Mouse (Mus musculus) E14TG2a.4 (cell line): ENCODE results near the gene Slc25a39.

Experiments
- H3K27me3 ChIP-seq: 2 replicates; pipeline ENCODE4 v1.6.1; 2014; ENCODE audit warnings: low read length, control low read depth; ENCODE audit not compliant: insufficient read depth
- H3K36me3 ChIP-seq: 2 replicates; pipeline ENCODE4 v1.6.1; 2014; ENCODE audit warnings: low read length, control low read depth; ENCODE audit not compliant: insufficient read depth
- H3K4me1 ChIP-seq: replicated peaks from 2 replicates; pipeline ENCODE4 v1.6.1; 2014; ENCODE audit warnings: low read depth, low read length, control low read depth
- H3K4me3 ChIP-seq: replicated peaks from 2 replicates; pipeline ENCODE4 v1.5.1; 2014; ENCODE audit warnings: mild to moderate bottlenecking, low read length
- H3K9me3 ChIP-seq: 2 replicates; pipeline ENCODE4 v1.6.1; 2014; ENCODE audit warnings: low read length, control low read depth
- CTCF ChIP-seq: conservative IDR thresholded peaks from 2 replicates; pipeline ENCODE4 v1.5.1; 2014; ENCODE audit warnings: low read length
- NANOG ChIP-seq: IDR thresholded peaks from 2 replicates; pipeline ENCODE4 v1.6.1; 2014; ENCODE audit warnings: borderline replicate concordance, low read length, mixed read lengths
- POU5F1 ChIP-seq: IDR thresholded peaks from 2 replicates; pipeline ENCODE4 v1.6.1; 2014; ENCODE audit warnings: low read length, borderline replicate concordance

Slc25a39 gene

DNA sequence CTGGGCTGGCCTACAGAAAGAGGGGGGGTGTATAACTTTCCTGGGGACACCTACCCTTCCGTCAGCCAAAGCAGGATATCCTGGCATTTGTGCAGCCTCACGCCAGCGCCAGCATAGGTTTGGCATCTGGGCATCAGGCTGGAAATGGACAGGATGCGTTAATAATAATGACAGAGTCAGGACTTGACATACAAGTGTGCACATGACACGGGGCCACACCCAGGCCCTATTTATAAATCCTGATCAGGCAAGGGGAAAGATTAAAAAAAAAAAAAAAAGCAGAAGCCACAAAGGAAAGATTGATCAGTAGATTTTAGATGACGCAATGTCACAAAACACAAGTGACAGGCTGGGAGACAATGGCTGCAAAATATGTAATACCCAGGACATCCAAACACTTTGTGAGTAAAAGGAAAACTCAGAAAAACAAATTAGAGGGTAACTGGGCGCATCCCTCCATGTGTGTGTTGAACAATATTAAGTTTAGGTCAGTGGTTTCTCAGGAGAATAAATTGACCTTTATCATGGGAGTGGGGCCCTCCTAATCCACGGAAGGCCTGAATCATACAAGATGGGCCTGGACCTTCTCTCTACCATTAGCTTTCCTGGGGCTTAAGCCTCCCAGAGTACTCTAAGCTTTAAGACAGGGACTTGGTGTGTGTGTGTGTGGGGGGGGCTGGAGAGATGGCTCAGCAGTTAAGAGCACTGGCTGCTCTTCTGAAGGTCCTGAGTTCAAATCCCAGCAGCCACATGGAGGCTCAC lies 18.0 kb upstream of the Slc25a39 start:
- H3K36me3 ChIP-seq = no peaks in the 10 kb centered on the region
- peaks cover 1% of the 10 kb centered on the region for H3K9me3 ChIP-seq
- H3K4me1 ChIP-seq = peaks cover 32% of the 10 kb centered on the region
- H3K27me3 ChIP-seq = peaks cover 8% of the 10 kb centered on the region; the same call in 1 of the 2 replicates
- no peak overlapping the region for H3K4me3 ChIP-seq
- no peak for TF ChIP-seq CTCF
- no peak for TF ChIP-seq NANOG
- no peak for TF ChIP-seq POU5F1

DNA sequence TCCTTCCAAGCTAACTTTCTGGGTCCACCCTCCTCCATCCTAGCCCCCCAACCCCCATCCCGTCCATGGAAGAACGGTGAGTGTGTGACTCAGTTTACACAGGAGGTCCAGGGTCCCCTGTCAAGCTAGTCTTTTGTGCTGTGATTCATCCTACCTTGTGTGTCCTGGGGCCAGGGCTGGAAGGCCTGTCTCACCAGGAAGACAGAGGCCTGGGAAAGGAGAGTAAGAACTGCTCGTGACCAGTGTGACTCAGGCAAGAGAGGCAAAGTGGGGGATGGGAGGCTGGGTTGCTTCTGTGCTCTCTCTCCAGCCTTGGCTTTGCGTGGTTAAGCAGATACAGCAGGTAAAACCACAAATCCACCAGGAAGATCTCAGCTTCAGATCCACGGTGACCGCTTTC lies 16.9 kb upstream of the Slc25a39 start:
- H3K4me3 ChIP-seq = no peak overlapping the region
- peaks cover 29% of the 10 kb centered on the region for H3K4me1 ChIP-seq
- peaks cover 5% of the 10 kb centered on the region for H3K9me3 ChIP-seq
- peaks cover 9% of the 10 kb centered on the region; the same call in 1 of the 2 replicates for H3K27me3 ChIP-seq
- H3K36me3 ChIP-seq = no peaks in the 10 kb centered on the region
- TF ChIP-seq NANOG = no peak
- no peak for TF ChIP-seq CTCF
- TF ChIP-seq POU5F1 = no peak

DNA sequence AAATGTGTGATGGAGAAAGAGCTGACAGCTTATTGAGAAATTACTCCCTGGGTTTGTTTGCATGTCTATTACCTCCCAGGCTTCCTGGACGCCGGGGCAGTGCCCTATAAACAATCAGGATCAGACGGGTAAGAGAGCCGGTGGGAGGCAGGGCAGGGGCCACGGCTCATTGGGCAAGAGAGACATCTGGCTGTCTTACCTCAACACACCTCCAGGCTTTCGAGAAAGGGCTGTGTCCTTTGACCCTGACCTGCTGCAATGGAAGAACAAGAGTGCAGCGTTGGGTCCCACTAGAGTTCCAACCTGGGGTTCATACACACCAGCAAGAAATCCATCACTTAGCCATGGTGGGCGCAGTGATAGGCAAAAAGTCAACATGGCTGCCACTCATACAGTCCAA lies 13.8 kb upstream of the Slc25a39 start:
- no peaks in the 10 kb centered on the region for H3K36me3 ChIP-seq
- no peak overlapping the region for H3K4me3 ChIP-seq
- H3K27me3 ChIP-seq = peaks cover 12% of the 10 kb centered on the region; the same call in 1 of the 2 replicates
- TF ChIP-seq NANOG (no peak), CTCF (no peak), POU5F1 (no peak)
- peaks cover 10% of the 10 kb centered on the region for H3K4me1 ChIP-seq
- peaks cover 5% of the 10 kb centered on the region for H3K9me3 ChIP-seq

DNA sequence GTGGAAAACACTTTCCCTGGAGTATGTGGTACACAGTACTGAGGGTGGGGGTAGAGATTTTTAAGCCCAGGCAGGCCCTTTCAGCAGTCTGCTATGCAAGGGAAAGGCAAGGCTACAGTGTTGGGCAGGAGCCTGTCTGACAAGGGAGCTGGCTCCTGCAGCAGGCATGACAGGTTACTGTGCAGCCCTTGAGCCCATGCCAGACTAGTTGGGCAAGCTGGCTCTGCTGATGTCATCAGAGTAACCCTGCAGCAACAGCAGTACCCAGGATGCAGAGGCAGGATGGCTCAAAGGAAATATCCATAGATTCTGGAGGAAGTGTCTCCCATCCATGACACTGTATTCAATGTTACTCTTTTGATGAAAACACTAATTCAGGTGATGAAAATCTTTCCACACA lies 11.1 kb upstream of the Slc25a39 start:
- peaks cover 20% of the 10 kb centered on the region for H3K4me1 ChIP-seq
- peaks cover 12% of the 10 kb centered on the region; the same call in 1 of the 2 replicates for H3K27me3 ChIP-seq
- peaks cover 5% of the 10 kb centered on the region for H3K9me3 ChIP-seq
- no peak overlapping the region for H3K4me3 ChIP-seq
- TF ChIP-seq CTCF (no peak), POU5F1 (no peak), NANOG (no peak)
- no peaks in the 10 kb centered on the region for H3K36me3 ChIP-seq

DNA sequence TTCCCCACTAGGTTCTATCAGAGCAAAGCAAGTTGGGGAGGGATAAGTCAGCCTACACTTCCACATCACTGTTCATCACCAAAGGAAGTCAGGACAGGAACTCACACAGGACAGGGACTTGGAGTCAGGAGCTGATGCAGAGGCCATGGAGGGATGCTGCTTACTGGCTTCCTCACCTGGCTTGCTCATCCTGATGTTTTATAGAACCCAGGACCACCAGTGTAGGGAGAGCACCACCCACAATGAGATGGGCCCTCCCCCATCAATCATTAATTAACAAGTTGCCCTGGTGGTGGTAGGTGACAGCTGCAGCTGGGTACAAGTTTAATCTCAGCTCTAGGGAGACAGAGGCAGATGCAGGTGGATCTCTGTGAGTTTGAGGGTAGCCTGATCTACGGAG lies 9.4 kb upstream of the Slc25a39 start:
- H3K9me3 ChIP-seq = peaks cover 5% of the 10 kb centered on the region
- H3K4me1 ChIP-seq = peaks cover 21% of the 10 kb centered on the region
- no peaks in the 10 kb centered on the region for H3K36me3 ChIP-seq
- TF ChIP-seq NANOG (no peak), CTCF (no peak), POU5F1 (no peak)
- no peak overlapping the region for H3K4me3 ChIP-seq
- H3K27me3 ChIP-seq = peaks cover 15% of the 10 kb centered on the region; the same call in 1 of the 2 replicates

DNA sequence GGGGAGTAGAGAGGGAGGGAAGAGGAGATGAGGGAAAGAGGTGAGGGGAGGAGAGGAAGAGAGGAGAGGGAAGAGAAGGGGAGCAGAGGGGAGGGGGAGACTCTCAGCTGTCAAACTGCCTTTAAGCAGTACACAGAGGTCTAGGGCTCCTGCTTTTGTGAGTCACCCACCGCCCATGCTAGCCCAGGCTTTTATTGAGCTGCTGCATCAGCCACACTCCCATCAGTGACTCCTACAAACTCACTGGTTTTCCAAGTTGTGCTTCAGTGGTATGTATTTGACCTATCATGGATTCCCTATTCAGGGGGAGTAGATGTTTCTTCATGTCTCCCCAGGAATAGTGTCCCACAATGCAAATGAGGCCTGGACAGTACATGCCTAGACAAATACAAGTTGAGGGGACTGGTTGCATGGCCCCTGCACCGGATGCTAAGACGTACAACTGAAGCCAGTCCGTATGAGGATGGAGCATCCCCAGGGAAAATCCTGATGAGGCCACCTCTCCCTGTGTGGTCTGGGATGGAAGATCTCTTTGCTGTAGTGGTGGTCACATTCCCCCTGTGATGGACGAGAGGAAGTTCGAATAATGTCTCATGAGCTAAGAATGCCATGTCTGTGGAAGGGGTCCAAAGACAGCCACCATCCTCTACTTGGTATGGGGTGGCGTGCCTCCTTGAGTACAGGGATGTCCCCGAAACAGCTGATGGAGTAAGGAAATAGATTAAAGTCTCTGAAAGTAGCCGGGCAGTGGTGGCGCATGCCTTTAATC lies 7.5 kb upstream of the Slc25a39 start:
- Histone ChIP-seq H3K9me3 (no peaks in the 10 kb centered on the region), H3K4me1 (peaks cover 34% of the 10 kb centered on the region), H3K4me3 (no peak overlapping the region), H3K36me3 (no peaks in the 10 kb centered on the region), H3K27me3 (peaks cover 6% of the 10 kb centered on the region; the same call in 1 of the 2 replicates)
- TF ChIP-seq CTCF = no peak
- TF ChIP-seq NANOG = no peak
- TF ChIP-seq POU5F1 = no peak

DNA sequence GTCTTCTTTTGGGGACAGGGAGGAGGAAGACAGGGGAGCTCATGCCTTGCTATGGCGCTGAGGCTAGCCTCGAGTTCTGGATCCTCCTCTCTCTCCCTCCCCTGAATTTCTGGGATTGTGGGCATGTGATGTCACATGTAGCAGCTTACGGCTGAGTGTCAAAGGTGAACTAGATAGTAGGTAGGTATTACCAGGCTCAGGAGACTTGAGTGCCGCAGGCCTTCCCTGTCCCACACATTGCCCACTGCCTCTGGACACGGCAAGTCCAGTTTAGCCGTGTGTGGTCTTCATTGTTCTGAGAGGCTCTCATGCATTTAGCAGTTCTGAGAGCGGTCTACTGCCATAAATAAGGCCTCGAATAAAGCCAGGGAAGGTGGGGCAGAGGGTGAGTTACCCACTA lies 5.3 kb upstream of the Slc25a39 start:
- Histone ChIP-seq H3K27me3 (0 out of 2 replicates have a peak, but pooled peaks cover 2% of the 10 kb centered on the region), H3K9me3 (no peaks in the 10 kb centered on the region), H3K36me3 (no peaks in the 10 kb centered on the region), H3K4me1 (peaks cover 45% of the 10 kb centered on the region), H3K4me3 (no peak overlapping the region)
- TF ChIP-seq CTCF = no peak
- TF ChIP-seq NANOG = no peak
- TF ChIP-seq POU5F1 = no peak

DNA sequence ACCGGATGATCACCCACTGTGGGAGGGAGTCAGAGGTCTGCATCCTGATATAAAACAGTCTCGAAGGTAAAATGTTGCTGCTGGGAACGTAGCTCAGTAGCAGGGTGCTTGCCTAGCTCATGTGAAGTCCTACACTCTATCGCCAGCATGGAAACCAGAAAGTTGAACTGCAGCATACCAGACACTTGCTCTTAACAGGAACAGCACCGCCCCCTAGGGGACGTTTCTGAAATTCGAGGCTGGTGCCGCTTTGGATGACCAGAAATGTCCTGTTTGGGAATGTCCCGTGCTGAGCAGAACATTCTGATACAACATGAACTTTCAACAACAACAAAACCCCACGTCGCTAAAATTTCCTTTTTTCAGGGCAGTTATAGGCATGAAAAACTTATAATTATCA lies 4.0 kb upstream of the Slc25a39 start:
- TF ChIP-seq POU5F1 (no peak), NANOG (no peak), CTCF (peak; percentile 90)
- H3K27me3 ChIP-seq = 0 out of 2 replicates have a peak, but pooled peaks cover 2% of the 10 kb centered on the region
- no peak overlapping the region for H3K4me3 ChIP-seq
- peaks cover 45% of the 10 kb centered on the region for H3K4me1 ChIP-seq
- H3K36me3 ChIP-seq = no peaks in the 10 kb centered on the region
- no peaks in the 10 kb centered on the region for H3K9me3 ChIP-seq
